Mouse (Mus musculus): ENCODE results near the gene Gpld1.
A peak's percentile ranks its signal among the peaks of the same experiment; 100 is the strongest.
"Not testable (repeated sequence)": the region's sequence is repeated elsewhere in the genome, so short reads cannot be mapped to it uniquely, and the experiment has no call there.

Gpld1 gene

DNA sequence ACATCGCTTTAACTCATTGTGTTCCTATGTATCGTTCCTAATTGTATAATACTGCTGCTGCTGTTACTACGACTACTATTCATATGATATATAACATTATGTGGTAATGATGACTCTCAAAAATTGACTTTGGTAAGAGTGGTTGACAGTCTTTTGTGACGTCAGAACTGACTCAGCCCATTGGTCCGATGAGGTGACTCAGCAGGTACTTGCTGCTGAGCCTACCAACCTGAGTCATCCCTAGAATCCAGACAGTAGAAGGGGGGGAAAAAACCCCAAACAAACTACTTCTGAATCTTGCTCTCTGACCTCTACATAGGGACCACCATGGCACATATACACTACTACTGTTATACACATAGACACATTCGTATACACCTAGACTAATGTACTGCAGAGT is 5.9 kb downstream of the Gpld1 start:
- no peak for DNase-seq

DNA sequence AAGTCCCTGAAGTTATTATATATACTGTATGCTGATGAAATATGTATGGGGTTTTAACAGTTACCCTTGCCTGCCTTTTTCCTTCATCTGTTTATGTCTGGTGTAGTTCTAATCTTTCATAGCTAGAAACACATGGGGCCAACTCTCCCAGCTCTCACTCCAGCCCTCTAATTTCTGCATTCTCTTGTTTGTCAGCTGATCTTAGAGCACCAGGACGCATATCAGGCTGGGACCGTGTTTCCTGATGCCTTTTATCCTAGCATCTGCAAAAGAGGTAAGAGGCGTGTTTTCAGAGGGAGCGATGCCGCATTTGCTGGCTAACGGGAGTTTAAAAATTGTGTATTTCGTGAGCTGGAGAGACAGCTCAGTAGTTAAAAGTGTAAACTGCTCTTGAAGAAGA is 9.7 kb downstream of the Gpld1 start:
- DNase-seq = no peak

DNA sequence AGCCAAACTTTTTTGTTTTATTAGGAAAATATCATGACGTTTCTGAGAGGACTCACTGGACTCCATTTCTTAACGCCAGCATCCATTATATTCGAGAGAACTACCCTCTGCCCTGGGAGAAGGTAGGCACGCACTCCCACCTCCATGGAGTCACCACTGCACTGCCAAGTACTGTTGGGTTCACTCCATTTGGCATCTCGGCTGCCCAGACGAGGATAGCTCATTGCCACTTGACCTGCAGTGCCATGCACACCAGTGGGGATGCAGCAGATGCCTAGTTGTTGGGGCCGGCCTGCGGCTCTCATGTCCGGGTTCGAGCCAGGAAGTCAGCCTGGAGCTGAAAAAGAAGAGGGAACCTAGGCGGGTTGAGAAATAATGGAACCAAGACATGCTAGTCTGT is 12.1 kb downstream of the Gpld1 start:
- DNase-seq = no peak

DNA sequence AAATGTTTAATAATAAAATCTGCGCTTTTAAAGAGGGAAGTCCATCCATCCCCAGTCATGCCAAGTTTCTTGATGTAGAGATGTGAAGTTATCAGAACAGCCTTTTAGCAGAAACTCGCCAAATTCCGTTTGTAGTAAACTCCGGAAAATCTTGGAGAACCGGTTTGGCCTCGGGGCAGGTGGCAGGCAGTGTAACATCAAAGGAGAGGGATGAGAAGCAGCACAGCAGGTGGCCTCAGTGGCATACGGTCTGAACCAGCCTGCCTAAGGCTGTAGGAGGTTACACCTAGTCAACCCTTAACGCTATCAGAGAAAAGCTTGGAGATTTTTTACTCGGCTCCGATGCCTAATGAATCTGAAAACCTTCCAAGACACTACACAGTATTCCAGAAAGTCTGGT is 12.5 kb downstream of the Gpld1 start:
- no peak for DNase-seq

DNA sequence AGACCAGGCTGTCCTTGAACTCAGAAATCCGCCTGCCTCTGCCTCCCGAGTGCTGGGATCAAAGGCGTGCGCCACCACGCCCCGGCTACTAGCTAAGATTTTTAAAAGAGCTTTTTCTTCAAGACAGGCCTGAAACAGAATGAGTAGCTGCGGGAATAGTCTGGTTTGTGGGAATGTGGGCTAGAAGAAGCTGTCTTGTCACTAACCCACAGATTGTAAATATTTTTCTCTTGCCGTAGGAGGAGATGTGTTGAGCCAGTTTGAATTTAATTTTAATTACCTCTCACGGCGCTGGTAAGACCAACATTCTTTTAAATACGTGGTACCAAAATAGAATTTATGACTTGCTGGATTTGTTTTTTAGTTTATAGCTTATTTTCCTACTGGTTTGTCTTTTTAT is 15.7 kb downstream of the Gpld1 start:
- no peak for DNase-seq

DNA sequence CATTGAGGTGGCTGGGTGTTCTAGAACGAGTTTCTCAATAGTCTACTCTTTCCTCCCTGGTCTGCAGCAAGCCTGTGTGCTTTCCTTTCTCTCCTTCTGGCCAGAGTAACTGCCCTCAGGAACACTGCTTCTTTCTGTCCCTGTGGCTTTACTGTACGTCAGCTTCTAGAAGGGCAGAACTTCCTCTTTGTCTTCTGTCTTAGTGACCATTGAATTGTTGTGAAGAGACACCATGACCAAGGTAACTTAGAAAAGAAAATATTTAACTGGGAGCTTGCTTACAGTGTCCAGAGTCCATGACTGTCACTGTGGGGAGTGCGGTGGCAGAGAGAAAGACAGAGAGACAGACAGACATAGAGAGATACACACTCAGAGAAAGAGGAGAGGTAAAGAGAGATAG is 17.1 kb downstream of the Gpld1 start:
- no peak for DNase-seq

DNA sequence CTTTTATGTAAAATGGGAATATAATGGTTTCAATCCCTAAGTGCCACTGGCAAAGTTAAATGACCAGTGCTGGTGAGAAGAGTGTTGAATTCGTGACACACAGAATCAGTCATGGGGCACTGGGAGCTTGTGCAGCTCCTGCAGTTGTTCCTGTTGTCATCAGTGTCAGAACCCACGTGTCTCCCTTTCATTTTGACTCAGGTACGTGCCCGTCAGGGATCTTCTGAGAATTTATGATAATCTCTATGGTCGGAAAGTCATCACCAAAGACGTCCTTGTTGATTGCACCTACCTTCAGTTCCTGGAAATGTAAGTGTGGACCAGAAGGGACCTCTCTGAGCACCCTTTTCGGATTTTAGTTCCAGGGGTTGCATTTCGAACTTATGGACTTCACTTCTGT is 19.2 kb downstream of the Gpld1 start:
- no peak for DNase-seq

DNA sequence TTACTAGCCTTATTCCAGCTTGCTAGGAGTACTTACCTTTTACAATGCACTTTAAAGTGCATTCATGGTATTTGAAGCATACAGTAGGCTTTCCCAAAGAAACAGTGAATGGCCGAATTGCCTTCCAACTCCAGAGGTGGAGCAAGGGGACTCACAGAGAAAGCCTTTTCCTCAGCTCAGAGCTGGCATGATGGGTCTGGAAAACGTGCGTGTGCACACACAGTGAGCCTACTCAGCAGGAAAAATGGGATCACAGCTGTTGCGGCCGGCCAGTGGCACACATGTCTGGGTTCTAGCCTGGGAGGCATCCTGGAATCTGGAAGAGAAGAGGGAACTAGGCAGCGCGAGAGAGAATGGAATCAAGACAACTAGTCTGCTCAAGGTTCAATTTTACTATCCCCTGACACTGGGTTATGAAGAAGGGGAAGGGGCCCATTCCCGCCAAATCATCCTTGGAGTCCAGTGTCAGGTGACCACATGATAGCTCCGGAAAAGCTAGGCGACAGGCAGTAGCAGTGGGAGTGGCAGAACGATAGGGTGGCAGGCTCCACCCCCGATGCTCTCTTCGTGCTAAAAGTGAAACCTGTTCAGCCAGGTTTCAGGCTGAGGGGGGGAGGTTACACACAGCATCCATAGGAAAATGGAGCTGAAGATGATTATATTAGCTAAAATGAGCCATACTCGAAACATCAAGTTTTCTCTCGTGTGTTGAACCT is 22.3 kb downstream of the Gpld1 start:
- DNase-seq = no peak

DNA sequence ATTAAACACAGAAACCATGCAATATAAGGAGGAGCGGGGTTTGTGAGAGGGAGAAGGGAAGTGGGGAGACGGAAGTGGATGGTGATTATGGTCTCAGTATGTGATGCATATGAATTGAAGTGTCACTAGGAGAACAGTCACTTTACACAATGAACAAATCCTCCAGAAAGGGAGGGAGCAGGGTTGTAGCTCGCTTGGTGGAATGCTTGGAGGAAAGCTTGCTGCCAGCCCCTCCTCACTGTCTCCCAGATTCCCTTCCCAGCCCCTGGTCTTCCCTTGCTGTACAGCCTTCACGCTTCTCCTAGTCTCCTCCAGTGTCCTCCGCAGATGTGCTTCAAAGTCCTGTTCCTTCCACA is 22.9 kb downstream of the Gpld1 start:
- DNase-seq = no peak

DNA sequence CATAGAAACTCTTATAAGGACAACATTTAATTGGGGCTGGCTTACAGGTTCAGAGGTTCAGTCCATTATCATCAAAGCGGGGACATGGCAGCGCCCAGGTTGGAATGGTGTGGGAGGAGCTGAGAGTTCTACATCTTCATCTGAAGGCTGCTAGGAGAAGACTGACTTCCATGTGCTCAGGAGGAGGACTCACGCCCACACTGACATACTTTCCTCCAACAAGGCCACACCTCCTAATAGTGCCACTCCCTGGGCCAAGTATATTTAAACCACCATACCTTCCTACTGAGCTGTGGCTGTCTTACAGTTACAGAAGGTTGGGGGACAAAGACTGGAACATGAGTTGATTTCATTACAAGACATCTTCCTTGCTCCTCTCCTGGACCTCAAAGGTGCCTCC is 28.8 kb downstream of the Gpld1 start:
- not testable (repeated sequence) for DNase-seq

DNA sequence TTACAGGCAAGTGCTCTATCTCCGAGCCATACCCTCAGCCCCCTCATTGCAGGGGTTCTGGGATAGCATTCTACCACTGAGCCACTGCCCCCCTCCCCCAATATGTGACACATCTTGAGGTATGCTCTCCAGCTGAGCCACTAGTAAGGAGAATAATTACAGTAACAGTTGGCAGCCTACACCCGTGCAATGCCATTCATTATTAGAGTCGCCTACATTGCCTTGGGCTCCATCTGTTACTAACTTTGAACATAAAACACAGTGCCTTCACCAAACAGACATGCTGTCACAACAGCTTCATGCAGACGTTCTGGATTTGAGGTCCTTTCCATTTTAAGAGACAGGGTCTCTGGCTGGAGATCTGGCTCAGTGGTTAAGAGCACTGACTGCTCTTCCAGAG is 33.4 kb downstream of the Gpld1 start:
- DNase-seq = no peak

DNA sequence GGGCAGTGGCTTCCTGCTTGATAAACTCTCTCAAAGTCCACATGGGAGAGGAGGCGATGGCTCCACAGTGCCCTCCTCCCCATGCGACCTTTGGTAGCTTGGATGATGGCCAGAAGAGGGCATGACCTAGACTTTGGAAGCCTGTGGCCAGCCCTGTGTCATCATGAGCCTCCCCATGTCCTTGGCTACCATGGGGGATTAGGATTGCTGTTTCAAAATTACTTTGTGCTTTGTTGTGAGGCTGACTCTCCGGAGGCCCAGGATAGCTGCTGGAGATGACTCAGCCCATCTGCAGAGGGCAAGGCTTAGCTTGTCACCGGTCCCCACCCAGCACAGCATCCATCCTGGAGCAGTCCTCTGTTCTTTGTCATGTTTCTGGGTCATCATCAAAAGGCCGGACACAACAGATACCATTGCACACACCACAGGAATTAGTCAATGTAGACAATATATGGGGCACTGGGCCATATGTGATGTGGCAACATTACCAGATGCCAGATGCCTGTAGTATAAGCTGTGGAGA is 34.9 kb downstream of the Gpld1 start:
- no peak for DNase-seq

DNA sequence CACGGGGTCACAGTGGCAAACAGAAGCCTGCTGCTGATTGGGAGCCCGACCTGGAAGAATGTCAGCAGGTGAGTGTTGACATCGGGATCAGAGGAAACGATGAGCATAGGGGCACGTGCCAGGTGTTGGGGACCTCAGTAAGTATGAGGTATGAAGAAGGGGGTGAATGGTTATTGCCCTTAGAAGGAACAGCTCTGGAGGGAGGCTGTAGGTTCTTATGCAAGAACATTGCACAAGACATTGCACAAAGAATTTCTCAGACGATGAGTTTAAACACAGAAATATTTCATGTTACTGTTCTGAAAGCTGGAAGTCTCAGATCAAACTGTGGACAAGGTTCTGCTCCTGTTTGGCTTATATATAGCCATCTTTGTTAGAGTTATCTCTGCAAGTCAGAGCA is 38.1 kb downstream of the Gpld1 start:
- no peak for DNase-seq

DNA sequence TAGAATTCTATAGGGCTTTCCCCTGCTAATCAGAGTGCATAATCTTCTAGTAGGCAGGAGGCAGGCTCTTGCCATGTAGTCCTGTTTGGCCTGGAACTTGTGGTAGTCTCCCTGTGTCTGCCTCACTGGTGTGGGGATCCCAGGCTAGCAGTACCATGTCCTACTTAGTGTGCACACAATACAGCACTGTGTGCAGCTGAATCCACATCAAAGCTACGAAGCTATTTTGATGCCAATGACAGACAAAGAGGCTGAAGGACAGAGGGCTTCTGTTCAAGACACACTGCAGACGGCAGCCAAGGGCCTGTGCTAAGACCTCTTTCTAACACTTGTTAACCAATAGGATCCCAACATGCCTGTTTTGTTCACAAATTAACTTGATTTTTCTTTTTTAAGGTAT is 42.5 kb downstream of the Gpld1 start:
- DNase-seq = no peak

DNA sequence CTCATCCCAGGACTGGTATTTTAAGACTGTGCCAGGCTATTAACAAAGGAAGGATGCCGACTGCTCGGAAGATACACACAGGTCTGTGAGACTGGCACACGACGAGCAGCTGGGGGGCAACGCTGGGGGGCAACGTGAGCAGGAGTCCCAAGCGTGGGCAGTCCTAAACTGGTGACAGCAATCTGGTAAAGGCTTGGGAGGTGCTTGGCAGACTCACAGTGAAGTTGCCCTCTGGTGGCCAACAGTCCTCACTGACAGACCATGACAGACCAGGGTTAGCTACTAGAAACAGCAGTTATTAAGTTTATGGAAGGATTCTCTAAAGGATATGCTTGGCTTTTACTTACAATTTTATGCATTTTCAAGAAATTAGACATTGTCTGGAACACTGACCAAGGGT is 45.4 kb downstream of the Gpld1 start:
- peak; percentile 50 to 73 for DNase-seq

DNA sequence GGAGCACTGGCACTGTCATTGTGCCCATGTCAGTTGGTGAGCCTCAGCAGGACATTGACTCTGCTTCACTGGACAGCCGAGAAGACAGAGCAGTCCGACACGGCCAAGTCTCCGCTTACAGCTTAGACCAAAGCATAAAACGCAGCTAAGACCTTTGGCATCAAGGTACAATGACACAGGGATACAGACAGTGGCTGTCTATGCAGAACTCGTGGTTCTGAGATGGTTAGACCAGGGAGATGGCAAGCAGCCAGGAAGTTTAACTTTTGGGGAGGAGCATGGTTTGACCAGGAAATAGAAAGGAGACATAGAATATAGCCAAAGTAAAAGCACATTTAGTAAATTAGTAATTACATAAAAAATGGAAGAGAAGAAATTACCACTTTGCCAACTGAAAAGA is 46.1 kb downstream of the Gpld1 start:
- no peak for DNase-seq

DNA sequence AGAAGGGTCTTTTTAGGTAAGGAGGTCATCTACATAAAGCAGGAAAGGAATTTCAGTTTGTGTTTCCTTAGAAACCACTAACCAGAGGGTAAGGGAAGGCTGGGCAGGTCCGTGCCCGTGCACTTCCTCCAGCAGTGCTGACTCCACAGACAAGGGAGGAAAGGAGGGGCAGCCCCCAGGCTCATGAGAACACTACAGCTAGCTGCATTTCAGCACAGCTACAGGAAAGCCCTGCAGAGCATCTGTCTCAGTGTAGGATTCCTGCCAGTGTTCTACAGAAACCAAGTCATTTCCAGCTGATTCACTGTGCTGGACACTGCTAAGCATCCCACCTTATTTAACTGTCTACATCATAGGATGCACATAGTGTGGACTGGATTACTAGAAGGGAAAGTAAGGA is 50.2 kb downstream of the Gpld1 start:
- DNase-seq = no peak

DNA sequence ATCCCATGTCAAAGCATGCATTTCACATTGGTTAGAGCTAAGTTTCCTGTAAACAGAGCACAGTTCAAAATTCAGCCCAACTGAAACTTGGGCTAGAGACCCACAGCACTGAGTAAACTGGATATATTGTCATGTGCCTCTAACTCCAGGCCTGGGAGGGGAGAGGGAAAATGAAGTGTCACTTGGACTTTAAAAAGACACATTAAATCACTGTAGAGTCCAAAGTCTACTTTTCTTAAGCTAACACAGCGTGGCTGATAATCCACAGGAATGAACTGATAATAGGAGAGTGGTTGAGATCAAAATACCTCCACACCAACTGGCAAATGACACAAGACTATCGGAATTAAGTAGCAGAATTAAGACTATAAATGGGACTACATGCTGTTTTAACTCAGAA is 56.6 kb downstream of the Gpld1 start:
- DNase-seq = no peak

DNA sequence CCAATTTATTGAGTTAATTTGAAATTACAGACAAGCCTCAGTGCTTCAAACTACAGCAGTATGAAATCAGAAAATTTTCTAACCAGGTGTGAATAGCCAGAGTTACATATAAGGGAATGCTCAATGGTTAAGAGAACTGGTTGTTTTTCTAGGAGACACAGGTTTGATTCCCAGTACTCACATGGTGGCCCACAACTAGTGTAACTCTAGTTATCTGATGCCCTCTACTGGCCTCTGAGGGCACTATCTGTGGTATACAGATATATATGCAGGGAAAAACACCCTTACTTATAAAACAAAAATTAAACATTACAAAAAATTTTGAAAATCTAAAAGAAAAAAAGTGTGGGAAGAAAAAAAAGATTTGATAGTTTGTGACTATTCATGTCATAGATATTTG is 60.0 kb downstream of the Gpld1 start:
- DNase-seq = no peak

DNA sequence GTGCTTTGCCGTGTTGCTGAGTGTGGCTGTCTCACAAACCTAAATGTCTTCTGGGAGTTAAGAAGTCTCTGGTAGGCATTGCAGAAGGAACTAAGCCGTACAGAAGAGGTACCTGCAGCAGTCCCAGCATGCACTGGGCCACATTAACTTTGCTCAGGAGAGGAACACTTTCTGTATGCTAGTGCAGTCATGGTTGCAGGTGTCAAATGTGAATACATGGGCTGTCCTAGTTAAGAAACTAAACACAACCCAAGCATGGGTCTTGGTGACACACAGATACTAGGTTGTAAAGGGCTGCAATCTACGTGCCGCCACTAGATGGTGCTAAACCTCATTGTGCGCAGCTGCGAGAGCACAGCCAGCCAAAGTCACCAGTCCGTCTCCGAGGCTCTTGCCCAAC is 64.2 kb downstream of the Gpld1 start:
- peak in 1 of 2 experiments; percentile 45 for DNase-seq

DNA sequence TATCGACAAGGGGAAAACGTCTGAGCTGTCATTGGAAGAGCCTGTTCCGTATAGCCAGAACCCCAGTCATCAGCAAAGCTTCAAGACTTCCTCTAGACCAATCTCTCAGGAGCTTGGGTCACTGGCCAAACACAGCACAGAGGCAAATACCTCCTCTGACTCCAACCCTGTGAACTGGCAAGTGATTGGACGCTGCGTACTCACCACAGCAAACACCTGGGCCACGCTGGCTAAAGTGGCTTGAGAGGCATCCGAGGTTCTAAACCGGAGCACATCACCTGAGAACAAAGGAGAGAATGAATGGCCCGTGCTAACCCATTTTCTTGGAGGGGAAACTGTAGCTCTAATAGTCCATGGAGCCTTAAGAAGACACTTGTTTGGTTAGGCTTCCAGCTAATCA is 75.4 kb downstream of the Gpld1 start:
- DNase-seq = no peak

DNA sequence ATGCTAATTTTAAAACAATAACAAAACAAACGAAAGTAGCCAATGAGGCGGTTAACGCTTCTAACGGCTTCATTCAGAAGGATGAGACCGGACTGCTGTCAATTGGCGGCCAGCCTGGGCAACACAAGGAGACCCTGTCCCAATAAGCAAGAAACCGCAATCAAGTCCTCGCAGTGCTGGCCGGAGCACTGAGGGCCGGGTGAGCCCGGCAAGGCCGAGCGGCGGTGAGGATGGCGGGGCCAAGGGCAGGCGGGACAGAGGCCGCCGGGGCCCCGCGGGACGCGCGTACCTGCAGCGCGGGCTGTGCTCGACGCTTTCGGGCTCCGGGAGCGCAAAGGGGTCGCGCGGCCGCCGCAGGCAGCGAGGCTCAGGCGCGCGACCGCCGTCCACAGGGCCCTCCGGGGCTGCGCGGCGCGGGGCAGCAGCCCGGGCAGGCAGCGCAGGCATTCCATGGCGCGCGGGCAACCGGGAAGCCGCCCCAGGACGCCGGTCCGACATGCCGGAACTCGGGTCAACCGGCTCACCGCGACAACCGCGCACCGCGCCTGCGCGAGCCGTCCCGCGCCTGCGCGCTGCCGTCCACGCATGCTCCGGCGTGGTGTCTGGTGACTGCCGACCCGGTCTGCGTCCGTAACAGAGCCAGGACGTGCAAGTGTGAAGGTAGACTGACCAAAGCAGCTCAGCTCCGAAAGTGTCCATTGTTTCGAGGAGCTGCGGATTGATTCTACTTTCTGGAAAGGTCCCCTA is 77.0 kb downstream of the Gpld1 start, which contains the start of gene Mrs2:
Gene Mrs2 (minus strand): TSS at position 587 of the 747 bp plus-strand sequence.
- DNase-seq = peak; percentile 93 to 95

DNA sequence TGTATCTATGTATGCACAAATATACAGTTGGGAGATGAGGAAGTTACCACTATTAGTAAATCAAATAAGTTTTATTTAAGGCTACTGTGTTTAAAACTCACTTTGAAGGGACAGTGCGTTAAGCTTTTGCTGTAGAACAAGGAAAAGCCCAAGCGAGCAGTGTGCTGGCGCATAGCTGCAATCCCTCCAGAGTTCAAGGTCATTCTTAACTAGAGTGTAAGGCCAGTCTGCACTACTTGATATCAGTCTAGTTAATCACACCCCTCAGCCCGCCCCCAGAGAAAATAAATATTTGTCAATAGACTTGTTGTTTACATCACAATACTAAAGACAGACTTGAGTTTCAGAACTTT is 77.6 kb downstream of the Gpld1 start:
- DNase-seq = no peak

DNA sequence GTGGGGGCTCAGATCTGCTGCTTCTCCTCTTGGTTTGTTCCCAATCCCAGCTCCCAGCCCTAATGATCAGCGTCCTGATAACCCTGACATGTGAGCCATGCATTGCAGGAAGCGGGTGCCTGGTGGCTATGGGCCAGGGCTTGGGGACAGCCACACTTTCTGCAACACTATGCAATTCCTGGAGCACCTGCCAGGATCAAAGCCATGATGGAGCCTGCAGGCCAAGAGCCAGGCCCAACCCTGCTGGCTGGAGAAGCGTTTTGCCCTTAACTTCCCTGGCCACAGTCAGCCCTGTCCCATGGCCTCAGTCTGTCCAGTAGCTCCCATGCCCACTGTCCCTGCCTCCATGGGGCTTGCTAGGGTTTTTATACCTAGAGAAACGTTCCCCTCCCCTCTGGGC is 79.4 kb downstream of the Gpld1 start:
- DNase-seq = no peak

DNA sequence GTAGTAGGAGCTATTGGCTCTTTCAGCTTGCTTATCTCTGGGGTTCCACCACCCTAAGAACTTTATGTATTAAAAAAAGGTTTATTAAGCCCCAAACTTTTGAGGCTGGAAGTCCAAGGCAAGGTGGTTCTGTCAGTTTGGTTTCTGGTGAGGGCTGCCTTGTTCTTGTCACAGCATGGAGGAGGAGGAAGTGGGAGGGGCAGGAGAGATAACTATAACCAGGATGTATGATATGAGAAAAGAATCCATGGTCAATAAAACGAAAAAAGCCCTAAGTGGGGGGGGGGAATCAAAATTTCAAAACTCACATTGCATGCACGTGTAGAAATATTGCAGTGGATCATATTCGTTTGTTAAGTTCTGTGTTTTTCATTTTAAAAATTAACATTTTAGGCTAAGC is 80.2 kb downstream of the Gpld1 start:
- DNase-seq = no peak

Data from lung, postnatal 4 days (tissue).